In the genomic region with DNA sequence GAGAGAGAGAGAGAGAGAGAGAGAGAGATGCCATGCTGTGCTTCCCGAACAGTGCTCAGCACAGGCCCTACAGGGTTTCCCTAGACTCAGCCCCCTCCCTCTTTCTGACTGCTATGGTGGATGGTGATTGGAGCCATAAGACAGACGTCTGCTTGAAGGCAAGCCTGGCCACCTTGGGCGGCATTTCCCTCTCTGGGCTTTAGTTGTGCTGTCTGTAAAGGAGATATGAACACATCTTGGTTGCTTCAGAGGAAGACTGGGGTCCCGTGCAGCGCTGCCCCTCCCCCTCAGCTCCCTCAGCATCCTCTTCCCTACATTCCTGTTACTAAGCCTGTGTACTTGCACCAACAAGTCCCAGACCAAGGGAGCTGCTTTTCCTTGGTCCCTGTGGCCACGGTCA, we compare ENCODE assay signal across 19 mouse cellular contexts. TPM values are rescaled to one million over a fixed set of nuclear protein-coding genes. Genes with fewer than 3 reads are reported as not detected.
DNase-seq lines count a peak whose midpoint lies in the region; ATAC-seq and TF ChIP-seq lines count a peak whose summit lies in the region.
"Had no signal": no experiment of that assay in that cellular context is flagged by ENCODE, and none has a peak within 500 bp of the region (broad histone marks: within the 10 kb centered on the region; RNA-seq: fewer than 3 reads in every experiment).

No protein-coding gene starts in this region.

- WGBS in liver, embryonic 13.5 days (ENCODE audit: insufficient replicate concordance), result 32% methylated on average over 6 of the region's 6 CpGs
- 19% methylated on average over 6 of the region's 6 CpGs for WGBS in embryonic facial prominence, embryonic 10.5 days
- WGBS in limb, embryonic 13.5 days, result 27% methylated on average over 6 of the region's 6 CpGs

- ATAC-seq in liver, embryonic 13.5 days (ENCODE audit: low read depth), result no peak
- no peak for ATAC-seq in limb, embryonic 13.5 days (ENCODE audit: low FRiP score, low read depth)
- no peak for ATAC-seq in monocyte, adult 5-6 weeks (replicated peaks; ENCODE audit: insufficient number of reproducible peaks, low FRiP score, low TSS enrichment, poor library complexity, severe bottlenecking)
- ATAC-seq: activated CD4-positive, CD25-positive, alpha-beta regulatory T cell, adult 4 months; inflammation-experienced regulatory T-cells, adult 6 months; liver, embryonic 12.5 days had no signal

- H3K4me2 ChIP-seq in liver, embryonic 13.5 days, result no peak overlapping the region
- H3K4me2 ChIP-seq in limb, embryonic 13.5 days (replicated peaks), result no peak overlapping the region
- H3K4me2 ChIP-seq: liver, embryonic 12.5 days; neural tube, embryonic 13.5 days had no signal

- H3K4me1 ChIP-seq in liver, embryonic 13.5 days (replicated peaks), result peaks cover 62% of the 10 kb centered on the region
- H3K4me1 ChIP-seq in ES-E14 (ENCODE audit: control insufficient read depth in 2 of 2, insufficient read depth in 2 of 2, low read length in 2 of 2, poor library complexity in 1 of 2), result peaks cover 20 to 43% of the 10 kb centered on the region in 2 experiments
- peaks cover 73% of the 10 kb centered on the region for H3K4me1 ChIP-seq in embryonic facial prominence, embryonic 10.5 days
- H3K4me1 ChIP-seq in limb, embryonic 13.5 days, result peaks cover 61% of the 10 kb centered on the region

- no peak for DNase-seq in liver, embryonic 13.5 days
- DNase-seq in liver (no peak), ES-E14 (ENCODE audit: low read depth, low spot score) (no peak)
- DNase-seq in embryonic facial prominence, embryonic 10.5 days (ENCODE audit: low spot score), result peak; percentile 49
- DNase-seq in Muller cell, postnatal 12 days (ENCODE audit: inconsistent ontology term), result no peak
- DNase-seq: adrenal gland, postnatal 14 days; cerebellum, adult 8-10 months; heart, postnatal 4 days; kidney, adult 8-10 months; kidney, postnatal 25 days; lung, postnatal 10 days; thymus, postnatal 14 days had no signal

- in situ Hi-C loops in ES-E14 (cut with MboI; ENCODE audit: low sequenced_read_pairs in 2 of 2, unreplicated experiment in 2 of 2), result loop anchor here in 1 of 2 experiments (5.0 kb wide), 1 partner anchor 67 kb away; no protein-coding TSS in a partner anchor

- no peak overlapping the region for H3K27ac ChIP-seq in liver, embryonic 13.5 days
- peak overlapping the region; percentile 99; the same call in 1 of the 2 replicates for H3K27ac ChIP-seq in ES-E14 (ENCODE audit: insufficient read depth, low read depth, low read length, poor library complexity, severe bottlenecking)
- peak overlapping the region; percentile 85 for H3K27ac ChIP-seq in embryonic facial prominence, embryonic 10.5 days (replicated peaks)
- H3K27ac ChIP-seq in limb, embryonic 13.5 days, result peak overlapping the region; percentile 48; the same call in 1 of the 2 replicates
- H3K27ac ChIP-seq: liver, embryonic 12.5 days; neural tube, embryonic 13.5 days had no signal

- 0 out of 2 replicates have a peak overlapping the region, but pooled peaks have one; percentile 22 for H3K9ac ChIP-seq in liver, embryonic 13.5 days
- H3K9ac ChIP-seq in ES-E14 (ENCODE audit: insufficient read depth, low read depth, low read length, poor library complexity, severe bottlenecking), result peak overlapping the region; percentile 51; the same call in 1 of the 2 replicates
- H3K9ac ChIP-seq in limb, embryonic 13.5 days, result no peak overlapping the region
- H3K9ac ChIP-seq: liver, embryonic 12.5 days; neural tube, embryonic 13.5 days had no signal

- no peaks in the 10 kb centered on the region for H3K36me3 ChIP-seq in liver, embryonic 13.5 days
- H3K36me3 ChIP-seq in ES-E14 (ENCODE audit: control insufficient read depth, insufficient read depth, low read length, poor library complexity, severe bottlenecking), result no peaks in the 10 kb centered on the region
- no peaks in the 10 kb centered on the region for H3K36me3 ChIP-seq in embryonic facial prominence, embryonic 10.5 days (replicated peaks)
- H3K36me3 ChIP-seq in limb, embryonic 13.5 days, result no peaks in the 10 kb centered on the region
- H3K36me3 ChIP-seq: liver, embryonic 12.5 days; neural tube, embryonic 13.5 days had no signal

- no peaks in the 10 kb centered on the region for H3K9me3 ChIP-seq in liver, embryonic 13.5 days (replicated peaks)
- no peaks in the 10 kb centered on the region for H3K9me3 ChIP-seq in ES-E14 (ENCODE audit: control insufficient read depth, insufficient read depth, low read depth, low read length)
- H3K9me3 ChIP-seq in embryonic facial prominence, embryonic 10.5 days, result no peaks in the 10 kb centered on the region
- peaks cover 5% of the 10 kb centered on the region; the same call in 1 of the 2 replicates for H3K9me3 ChIP-seq in limb, embryonic 13.5 days
- H3K9me3 ChIP-seq: liver, embryonic 12.5 days; neural tube, embryonic 13.5 days had no signal

- H3K4me3 ChIP-seq in liver, embryonic 13.5 days (replicated peaks), result no peak overlapping the region
- 0 out of 4 replicates have a peak overlapping the region, but pooled peaks of 1 of the 2 experiments have one; percentile 5 for H3K4me3 ChIP-seq in ES-E14 (ENCODE audit: insufficient read depth in 1 of 2, low read depth in 1 of 2, low read length in 2 of 2, poor library complexity in 1 of 2, severe bottlenecking in 1 of 2)
- no peak overlapping the region for H3K4me3 ChIP-seq in embryonic facial prominence, embryonic 10.5 days
- H3K4me3 ChIP-seq in limb, embryonic 13.5 days, result no peak overlapping the region
- H3K4me3 ChIP-seq: liver, embryonic 12.5 days; megakaryocyte, embryonic 14.5 days; neural tube, embryonic 13.5 days had no signal

- H3K27me3 ChIP-seq in liver, embryonic 13.5 days, result peaks cover 62% of the 10 kb centered on the region
- peaks cover 46% of the 10 kb centered on the region for H3K27me3 ChIP-seq in embryonic facial prominence, embryonic 10.5 days (replicated peaks; ENCODE audit: low read depth, poor library complexity, severe bottlenecking)
- H3K27me3 ChIP-seq in limb, embryonic 13.5 days, result peaks cover 20% of the 10 kb centered on the region

TF ChIP-seq in ES-E14, 5 proteins besides CTCF, POLR2A, EP300 and RAD21:
- TF ChIP-seq ZNF384 (IDR thresholded peaks at IDR 0.05; ENCODE audit: low read depth, low read length) (no peak), CHD2 (IDR thresholded peaks at IDR 0.05; ENCODE audit: low read depth, low read length) (no peak), HCFC1 (IDR thresholded peaks at IDR 0.05; ENCODE audit: borderline replicate concordance, insufficient read depth, low read length) (no peak), ZC3H11A (IDR thresholded peaks at IDR 0.05; ENCODE audit: borderline replicate concordance, low read depth, low read length) (no peak), MAFK (IDR thresholded peaks at IDR 0.05; ENCODE audit: insufficient read depth, low read depth, low read length) (no peak)

RNA-seq across cellular contexts. Expression of gene Slc2a1, which starts 33.9 kb away (rescaled TPM):
- polyA plus RNA-seq in liver, embryonic 13.5 days (2015; fragmentation: Nextera tagmentation; extraction: Ambion mirVana), result 272 and 303 TPM in 2 replicates
- total RNA-seq in ES-E14 (2012; rRNA removed), result 526 and 1,358 TPM in 2 replicates
- polyA plus RNA-seq in embryonic facial prominence, embryonic 10.5 days (2016; fragmentation: Nextera tagmentation; extraction: Ambion mirVana), result 140 and 166 TPM in 2 replicates
- 101 and 112 TPM in 2 replicates for polyA plus RNA-seq in limb, embryonic 13.5 days (2015; fragmentation: Nextera tagmentation; extraction: Ambion mirVana)
- total RNA-seq in monocyte, adult 5-6 weeks (2017), result 25.2 to 35.8 TPM (median 30.1 TPM) in 3 replicates
